Mouse (Mus musculus) skeletal muscle tissue, adult 2 months (tissue): ENCODE data around the gene Tmem151a.

ENCODE experiments used
- DNase-seq: peaks from one replicate; pipeline ENCODE4 v3.0.0-alpha.2; 2012; ENCODE audit warnings: low read depth, low spot score

Tmem151a gene

GRCm38 (mm10) chr19:5085145-5085863 is at the start of gene Tmem151a:
TSS of gene Tmem151a (minus strand) at chr19:5085531.
- DNase-seq = no peak

GRCm38 (mm10) chr19:5131237-5131636 is 45.9 kb upstream of the Tmem151a start:
- DNase-seq = no peak

GRCm38 (mm10) chr19:5129770-5130169 is 44.4 kb upstream of the Tmem151a start:
- DNase-seq = no peak

GRCm38 (mm10) chr19:5124055-5124614 is 38.8 kb upstream of the Tmem151a start:
- DNase-seq = no peak

- no peak for DNase-seq
Measured at GRCm38 (mm10) chr19:5123241-5123640, 37.9 kb upstream of the Tmem151a start.

GRCm38 (mm10) chr19:5122492-5122891 is 37.2 kb upstream of the Tmem151a start:
- no peak for DNase-seq

- DNase-seq = no peak
Measured at GRCm38 (mm10) chr19:5118384-5118698, 33.0 kb upstream of the Tmem151a start, which contains the start of gene Klc2. TSS of gene Klc2 (minus strand) at chr19:5118560.

GRCm38 (mm10) chr19:5117494-5118383 is 32.4 kb upstream of the Tmem151a start:
- peak; percentile 48 for DNase-seq

GRCm38 (mm10) chr19:5113783-5114182 is 28.5 kb upstream of the Tmem151a start:
- no peak for DNase-seq

- DNase-seq = no peak
Measured at GRCm38 (mm10) chr19:5109659-5110453, 24.5 kb upstream of the Tmem151a start.

GRCm38 (mm10) chr19:5108702-5109101 is 23.4 kb upstream of the Tmem151a start:
- DNase-seq = no peak

GRCm38 (mm10) chr19:5108271-5108575 is 22.9 kb upstream of the Tmem151a start:
- DNase-seq = no peak

GRCm38 (mm10) chr19:5107556-5108270 is 22.4 kb upstream of the Tmem151a start:
- no peak for DNase-seq

GRCm38 (mm10) chr19:5106731-5107191 is 21.4 kb upstream of the Tmem151a start, which contains the start of gene Rab1b:
TSS of gene Rab1b (minus strand) at chr19:5107072.
- peak; percentile 99 for DNase-seq

- DNase-seq = no peak
Measured at GRCm38 (mm10) chr19:5106074-5106473, 20.7 kb upstream of the Tmem151a start.

- DNase-seq = no peak
Measured at GRCm38 (mm10) chr19:5098363-5099143, 13.2 kb upstream of the Tmem151a start, which contains the start of gene Cnih2. TSS of gene Cnih2 (minus strand) at chr19:5098521.

GRCm38 (mm10) chr19:5097521-5098362 is 12.4 kb upstream of the Tmem151a start:
- DNase-seq = no peak

- no peak for DNase-seq
Measured at GRCm38 (mm10) chr19:5095887-5096474, 10.7 kb upstream of the Tmem151a start.
